Mouse (Mus musculus): ENCODE results near the gene Plin2. TPM values are rescaled to one million over a fixed set of nuclear protein-coding genes. Genes with fewer than 3 reads are reported as not detected.

The Plin2 gene
- total and polyA plus RNA-seq, 3 experiments, result 89.4 to 120 (median 115) TPM

- Histone ChIP-seq H3K27me3 (ENCODE audit: control insufficient read depth, insufficient read depth, low read length) (no peaks in the 10 kb centered on the region), H3K4me1 (ENCODE audit: control insufficient read depth, insufficient read depth, low read length) (peaks cover 4% of the 10 kb centered on the region), H3K36me3 (ENCODE audit: control insufficient read depth, insufficient read depth, low read length) (peaks cover 3% of the 10 kb centered on the region), H3K27ac (no peak overlapping the region), H3K4me3 (no peak overlapping the region), H3K79me2 (replicated peaks; ENCODE audit: control insufficient read depth, insufficient read depth, low read length) (no peaks in the 10 kb centered on the region), H3K9ac (ENCODE audit: low read depth, low read length) (no peak overlapping the region)
- intact Hi-C loops (cut with DNase I), result no loop called here
- no peak for TF ChIP-seq CTCF (IDR thresholded peaks at IDR 0.05)
- TF ChIP-seq POLR2A (IDR thresholded peaks at IDR 0.05; ENCODE audit: insufficient read depth, low read depth, low read length), result no peak
- no peak for TF ChIP-seq EP300 (IDR thresholded peaks at IDR 0.05; ENCODE audit: insufficient read depth, low read depth, low read length)
- 50% methylated on average over 4 of the region's 4 CpGs for WGBS
- no peak for DNase-seq
Observed at GRCm38 (mm10) chr4:86710666-86711215, 40.9 kb upstream of the Plin2 start.

- TF ChIP-seq POLR2A (IDR thresholded peaks at IDR 0.05; ENCODE audit: insufficient read depth, low read depth, low read length) (no peak), CTCF (IDR thresholded peaks at IDR 0.05) (no peak), EP300 (IDR thresholded peaks at IDR 0.05; ENCODE audit: insufficient read depth, low read depth, low read length) (no peak)
- WGBS, result 86% methylated on average over 6 of the region's 6 CpGs
- Histone ChIP-seq H3K9ac (ENCODE audit: low read depth, low read length) (no peak overlapping the region), H3K79me2 (replicated peaks; ENCODE audit: control insufficient read depth, insufficient read depth, low read length) (no peaks in the 10 kb centered on the region), H3K27me3 (ENCODE audit: control insufficient read depth, insufficient read depth, low read length) (no peaks in the 10 kb centered on the region), H3K4me3 (no peak overlapping the region), H3K4me1 (ENCODE audit: control insufficient read depth, insufficient read depth, low read length) (peaks cover 4% of the 10 kb centered on the region), H3K27ac (no peak overlapping the region), H3K36me3 (ENCODE audit: control insufficient read depth, insufficient read depth, low read length) (peaks cover 3% of the 10 kb centered on the region)
- intact Hi-C loops (cut with DNase I), result no loop called here
- no peak for DNase-seq
Observed at GRCm38 (mm10) chr4:86710034-86710650, 40.3 kb upstream of the Plin2 start.

DNA sequence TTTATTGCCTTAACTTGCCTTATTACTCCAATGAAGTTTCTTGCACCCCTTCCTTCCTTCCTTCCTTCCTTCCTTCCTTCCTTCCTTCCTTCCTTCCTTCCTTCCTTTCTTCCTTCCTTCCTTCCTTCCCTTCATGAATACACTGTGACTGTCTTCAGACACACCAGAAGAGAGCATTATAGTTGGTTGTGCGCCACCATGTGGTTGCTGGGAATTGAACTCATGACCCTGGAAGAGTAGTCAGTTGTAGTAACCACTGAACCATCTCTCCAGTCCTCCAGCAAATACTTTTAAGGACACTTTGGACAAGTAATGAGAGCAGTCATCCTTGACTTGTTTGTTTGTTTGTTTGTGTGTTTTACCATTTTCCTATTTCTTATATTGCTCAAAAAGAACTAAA, 38.9 kb upstream of the Plin2 start:
- WGBS, result 64% methylated on average over 1 of the region's 1 CpGs
- intact Hi-C loops (cut with DNase I), result no loop called here

GRCm38 (mm10) chr4:86699161-86699865, 29.5 kb upstream of the Plin2 start:
- Histone ChIP-seq H3K9ac (ENCODE audit: low read depth, low read length) (no peak overlapping the region), H3K27ac (no peak overlapping the region), H3K27me3 (ENCODE audit: control insufficient read depth, insufficient read depth, low read length) (no peaks in the 10 kb centered on the region), H3K4me1 (ENCODE audit: control insufficient read depth, insufficient read depth, low read length) (peaks cover 3% of the 10 kb centered on the region; the same call in 1 of the 2 replicates), H3K79me2 (replicated peaks; ENCODE audit: control insufficient read depth, insufficient read depth, low read length) (no peaks in the 10 kb centered on the region), H3K4me3 (no peak overlapping the region), H3K36me3 (ENCODE audit: control insufficient read depth, insufficient read depth, low read length) (no peaks in the 10 kb centered on the region)
- intact Hi-C loops (cut with DNase I), result no loop called here
- 68% methylated on average over 5 of the region's 5 CpGs for WGBS
- no peak for DNase-seq
- TF ChIP-seq CTCF (IDR thresholded peaks at IDR 0.05), result no peak
- no peak for TF ChIP-seq EP300 (IDR thresholded peaks at IDR 0.05; ENCODE audit: insufficient read depth, low read depth, low read length)
- no peak for TF ChIP-seq POLR2A (IDR thresholded peaks at IDR 0.05; ENCODE audit: insufficient read depth, low read depth, low read length)

More for the DNA sequence above, 38.9 kb upstream of the Plin2 start:
- Histone ChIP-seq H3K4me1 (ENCODE audit: control insufficient read depth, insufficient read depth, low read length) (peaks cover 4% of the 10 kb centered on the region), H3K36me3 (ENCODE audit: control insufficient read depth, insufficient read depth, low read length) (peaks cover 3% of the 10 kb centered on the region), H3K4me3 (no peak overlapping the region), H3K27me3 (ENCODE audit: control insufficient read depth, insufficient read depth, low read length) (no peaks in the 10 kb centered on the region), H3K79me2 (replicated peaks; ENCODE audit: control insufficient read depth, insufficient read depth, low read length) (no peaks in the 10 kb centered on the region), H3K9ac (ENCODE audit: low read depth, low read length) (no peak overlapping the region), H3K27ac (no peak overlapping the region)
- 0 out of 2 replicates have a peak, but pooled peaks have one; percentile 4 for TF ChIP-seq CTCF (IDR thresholded peaks at IDR 0.05)
- no peak for TF ChIP-seq POLR2A (IDR thresholded peaks at IDR 0.05; ENCODE audit: insufficient read depth, low read depth, low read length)
- DNase-seq, result no peak

GRCm38 (mm10) chr4:86696890-86697289, 27.0 kb upstream of the Plin2 start:
- DNase-seq, result no peak
- H3K27ac ChIP-seq, result no peak overlapping the region
- TF ChIP-seq EP300 (IDR thresholded peaks at IDR 0.05; ENCODE audit: insufficient read depth, low read depth, low read length) (0 out of 2 replicates have a peak, but pooled peaks have one; percentile 59), POLR2A (IDR thresholded peaks at IDR 0.05; ENCODE audit: insufficient read depth, low read depth, low read length) (no peak), CTCF (IDR thresholded peaks at IDR 0.05) (peak; percentile 93)
- peaks cover 3% of the 10 kb centered on the region; the same call in 1 of the 2 replicates for H3K4me1 ChIP-seq (ENCODE audit: control insufficient read depth, insufficient read depth, low read length)
- WGBS, result 5% methylated on average over 4 of the region's 4 CpGs
- no peaks in the 10 kb centered on the region for H3K27me3 ChIP-seq (ENCODE audit: control insufficient read depth, insufficient read depth, low read length)
- no peak overlapping the region for H3K4me3 ChIP-seq
- no peaks in the 10 kb centered on the region for H3K36me3 ChIP-seq (ENCODE audit: control insufficient read depth, insufficient read depth, low read length)
- intact Hi-C loops (cut with DNase I), result loop anchor here (1.0 to 2.0 kb wide), 2 partner anchors 74 to 122 kb away; partner anchors contain the start of gene Rraga
- H3K9ac ChIP-seq (ENCODE audit: low read depth, low read length), result no peak overlapping the region
- H3K79me2 ChIP-seq (replicated peaks; ENCODE audit: control insufficient read depth, insufficient read depth, low read length), result no peaks in the 10 kb centered on the region
